Mouse (Mus musculus) heart, embryonic 11.5 days (tissue): ENCODE results near the gene Pja2. TPM values are rescaled to one million over a fixed set of nuclear protein-coding genes. Genes with fewer than 3 reads are reported as not detected.
"Not testable (repeated sequence)": the region's sequence is repeated elsewhere in the genome, so short reads cannot be mapped to it uniquely, and the experiment has no call there.

Source experiments
- ATAC-seq: fragments of 200-750 bp; cut with Nextera tagmentation; replicated peaks from 2 replicates; pipeline ENCODE4 v1.8.0; 2017; ENCODE audit warnings: moderate library complexity; ENCODE audit not compliant: insufficient number of reproducible peaks, low FRiP score, low TSS enrichment
- H3K27ac ChIP-seq: fragments of 300-500 bp; sonication (generic); 2 replicates; pipeline ENCODE4 v1.5.1; 2014; ENCODE audit warnings: mild to moderate bottlenecking, low read depth, low read length
- H3K27me3 ChIP-seq: fragments of 300-500 bp; sonication (generic); 2 replicates; pipeline ENCODE4 v1.6.1; 2014; ENCODE audit warnings: mild to moderate bottlenecking, low read length, mixed read lengths; ENCODE audit not compliant: control insufficient read depth, insufficient read depth
- H3K36me3 ChIP-seq: fragments of 300-500 bp; sonication (generic); 2 replicates; pipeline ENCODE4 v1.6.1; 2014; ENCODE audit warnings: mild to moderate bottlenecking, low read length, moderate library complexity, mixed read lengths; ENCODE audit not compliant: control insufficient read depth, insufficient read depth
- H3K4me1 ChIP-seq: fragments of 300-500 bp; sonication (generic); 2 replicates; pipeline ENCODE4 v1.6.1; 2014; ENCODE audit warnings: low read length; ENCODE audit not compliant: control insufficient read depth, insufficient read depth
- H3K4me2 ChIP-seq: fragments of 300-500 bp; sonication (generic); 2 replicates; pipeline ENCODE4 v1.6.1; 2014; ENCODE audit warnings: mild to moderate bottlenecking, moderate library complexity
- H3K4me3 ChIP-seq: fragments of 300-500 bp; sonication (generic); 2 replicates; pipeline ENCODE4 v1.5.1; 2014; ENCODE audit warnings: low read depth, low read length
- H3K9ac ChIP-seq: fragments of 300-500 bp; sonication (generic); 2 replicates; pipeline ENCODE4 v1.6.1; 2014; ENCODE audit warnings: mild to moderate bottlenecking, low read depth, low read length, moderate library complexity
- H3K9me3 ChIP-seq: fragments of 300-500 bp; sonication (generic); replicated peaks from 2 replicates; pipeline ENCODE4 v1.6.1; 2016; ENCODE audit warnings: low read length; ENCODE audit not compliant: control insufficient read depth
- WGBS: fragments of 180-500 bp; shearing (Covaris S2); extraction: QIAGEN DNeasy Blood & Tissue Kit; methylation state at CpG from one replicate; pipeline ENCODE4 v1.1.7; 2014; ENCODE audit not compliant: insufficient replicate concordance; 5-methylcytosine and 5-hydroxymethylcytosine counted together
- microRNA-seq: library from miRNA; unstranded; fragments of <30 nt; microRNA quantifications from one replicate; pipeline ENCODE4, GENCODE M21; 2016; ENCODE audit warnings: borderline number of aligned reads
- polyA plus RNA-seq: library from polyadenylated mRNA; unstranded; fragments of >200 nt; fragmentation: Nextera tagmentation; extraction: Ambion mirVana; gene quantifications from 2 replicates; pipeline ENCODE4 v1.2.1, GENCODE M21; 2014

The Pja2 gene
- polyA plus RNA-seq, 1 experiment from 2014 or later, result 69.2 TPM

GRCm38 (mm10) chr17:64231637-64232036, 100.1 kb downstream of the Pja2 start:
- not testable (repeated sequence) for H3K36me3 ChIP-seq, H3K4me1 ChIP-seq, H3K27ac ChIP-seq, H3K9me3 ChIP-seq, H3K4me3 ChIP-seq, ATAC-seq, H3K27me3 ChIP-seq, H3K9ac ChIP-seq, H3K4me2 ChIP-seq
- WGBS, result 92% methylated on average over 4 of the region's 4 CpGs

DNA sequence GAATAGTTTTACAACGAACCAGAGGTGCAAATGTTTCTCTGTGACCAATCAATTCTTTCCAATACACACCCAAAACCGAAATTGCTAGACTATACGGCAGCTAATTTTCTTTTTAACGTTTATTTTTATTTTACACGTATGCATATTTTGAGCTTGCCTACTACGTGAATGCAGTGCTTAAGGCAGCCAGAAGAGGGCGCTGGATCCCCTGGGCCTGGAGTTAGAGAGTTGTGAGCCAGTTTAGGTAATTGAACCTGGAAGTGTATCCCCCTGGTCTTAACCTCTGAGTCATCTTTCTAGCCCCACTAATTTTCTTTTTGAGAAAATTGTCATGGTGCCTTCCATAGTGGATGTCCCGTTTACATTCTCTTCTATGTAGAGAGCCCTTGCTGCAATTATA, 100.5 kb downstream of the Pja2 start:
- Histone ChIP-seq H3K27ac (no peak overlapping the region), H3K27me3 (no peaks in the 10 kb centered on the region), H3K4me3 (no peak overlapping the region), H3K36me3 (no peaks in the 10 kb centered on the region), H3K4me2 (no peak overlapping the region), H3K4me1 (no peaks in the 10 kb centered on the region), H3K9me3 (no peaks in the 10 kb centered on the region), H3K9ac (no peak overlapping the region)
- ATAC-seq, result no peak
- WGBS, result 67% methylated on average over 8 of the region's 8 CpGs

Small RNA genes within 50 kb of the gene (microRNA-seq; reads per million reads assigned to microRNA genes)
- not detected for gene Gm24194
